Mouse (Mus musculus): ENCODE measurements around the gene Mmp10. TPM values are rescaled to one million over a fixed set of nuclear protein-coding genes. Genes with fewer than 3 reads are reported as not detected.
A peak's percentile ranks its signal among the peaks of the same experiment; 100 is the strongest.

Mmp10 gene
- polyA plus RNA-seq, 1 experiment from 2014 or later: 0.08 TPM

DNA sequence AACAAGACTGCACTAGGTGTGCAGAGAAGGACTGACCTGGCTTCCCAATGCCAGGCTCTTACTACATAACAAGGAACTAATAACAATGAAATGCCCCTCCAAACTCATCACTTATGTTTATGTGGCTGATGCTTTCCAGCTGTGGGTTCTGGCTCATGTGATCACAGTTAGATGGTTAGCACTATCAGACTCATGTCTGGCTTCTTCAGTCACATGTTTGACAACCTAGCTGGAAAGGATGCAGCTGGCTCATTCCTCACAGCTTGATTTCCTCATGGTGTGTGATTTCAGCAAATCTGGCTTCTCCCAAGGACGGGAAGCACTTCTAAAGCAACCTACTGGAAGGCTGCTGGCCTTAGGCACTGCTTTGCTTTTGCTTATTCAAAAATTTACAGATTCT, 43.3 kb downstream of the Mmp10 start:
- ATAC-seq (ENCODE audit: insufficient read depth, low FRiP score, low read depth): peak; percentile 82; the same call in 1 of the 2 replicates
- Histone ChIP-seq H3K9me3 (no peaks in the 10 kb centered on the region), H3K27me3 (replicated peaks) (no peaks in the 10 kb centered on the region), H3K9ac (no peak overlapping the region), H3K36me3 (no peaks in the 10 kb centered on the region), H3K27ac (peak overlapping the region; percentile 31; the same call in 1 of the 2 replicates), H3K4me3 (replicated peaks) (no peak overlapping the region), H3K4me1 (peaks cover 5% of the 10 kb centered on the region; the same call in 1 of the 2 replicates), H3K4me2 (no peak overlapping the region)
- 18% methylated on average over 1 of the region's 1 CpGs for WGBS

DNA sequence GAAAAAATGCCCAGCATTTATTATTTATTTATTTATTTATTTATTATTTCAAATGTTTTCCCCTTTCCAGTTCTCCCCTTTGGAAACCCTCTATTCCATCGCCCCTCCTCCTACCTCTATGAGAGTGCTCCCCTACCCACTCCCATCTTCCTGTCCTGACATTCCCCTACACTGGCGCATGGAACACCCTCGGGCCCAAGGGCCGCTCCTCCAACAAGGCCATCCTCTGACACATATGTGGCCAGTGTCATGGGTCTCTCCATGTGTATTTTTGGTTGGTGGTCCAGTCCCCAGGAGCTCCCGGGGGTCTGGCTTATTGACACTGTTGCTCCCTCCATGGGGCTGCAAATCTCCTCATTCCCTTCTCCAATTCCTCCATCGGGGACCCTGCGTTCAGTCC, 43.8 kb downstream of the Mmp10 start:
- 80% methylated on average over 7 of the region's 7 CpGs for WGBS
- H3K27ac ChIP-seq: peak overlapping the region; percentile 21; the same call in 1 of the 2 replicates
- H3K9ac ChIP-seq: no peak overlapping the region
- H3K4me3 ChIP-seq (replicated peaks): no peak overlapping the region
- H3K9me3 ChIP-seq: no peaks in the 10 kb centered on the region
- H3K4me2 ChIP-seq: no peak overlapping the region
- no peaks in the 10 kb centered on the region for H3K36me3 ChIP-seq
- 0 out of 2 replicates have a peak, but pooled peaks have one; percentile 53 for ATAC-seq (ENCODE audit: insufficient read depth, low FRiP score, low read depth)
- H3K27me3 ChIP-seq (replicated peaks): no peaks in the 10 kb centered on the region
- peaks cover 5% of the 10 kb centered on the region; the same call in 1 of the 2 replicates for H3K4me1 ChIP-seq

DNA sequence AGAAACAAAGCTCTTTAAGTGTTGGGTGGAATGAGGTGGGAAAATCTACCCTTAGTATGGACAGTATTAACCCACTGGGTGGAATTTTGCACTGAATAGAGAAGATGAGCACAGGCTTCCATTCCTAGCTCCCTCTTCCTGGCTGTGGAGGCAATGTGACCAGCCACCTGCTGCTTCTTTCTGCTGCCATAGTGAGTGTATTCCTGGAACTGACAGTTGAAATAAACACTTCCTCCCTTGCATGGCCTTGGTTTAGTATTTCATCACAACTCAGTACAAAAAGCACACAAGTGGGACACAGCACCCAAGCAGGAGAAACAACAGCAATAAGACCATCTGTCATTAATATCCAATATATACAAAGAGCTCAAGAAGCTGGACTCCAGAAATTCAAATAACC, 49.8 kb downstream of the Mmp10 start:
- Histone ChIP-seq H3K4me3 (replicated peaks) (no peak overlapping the region), H3K4me2 (no peak overlapping the region), H3K27ac (no peak overlapping the region), H3K27me3 (replicated peaks) (no peaks in the 10 kb centered on the region), H3K9me3 (no peaks in the 10 kb centered on the region), H3K36me3 (no peaks in the 10 kb centered on the region), H3K9ac (no peak overlapping the region), H3K4me1 (no peaks in the 10 kb centered on the region)
- no peak for ATAC-seq (ENCODE audit: insufficient read depth, low FRiP score, low read depth)

DNA sequence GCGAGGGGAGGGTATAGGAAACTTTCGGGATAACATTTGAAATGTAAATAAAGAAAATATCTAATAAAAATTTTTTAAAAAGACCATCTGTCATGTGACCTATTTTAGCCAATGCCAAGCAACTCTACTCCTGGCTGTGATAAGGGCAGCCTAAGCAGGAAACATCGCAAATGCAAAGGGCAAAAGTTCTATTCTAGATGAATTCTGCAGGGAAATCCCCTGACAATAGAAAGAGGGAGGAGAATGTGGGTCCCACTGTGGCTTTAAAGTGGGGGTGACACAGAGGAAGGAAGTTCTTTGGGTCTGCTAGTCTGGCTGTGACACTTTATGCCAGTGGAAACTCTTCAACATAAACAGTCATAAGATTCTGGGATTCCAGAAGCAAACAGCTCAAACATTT, 51.4 kb downstream of the Mmp10 start:
- Histone ChIP-seq H3K27ac (no peak overlapping the region), H3K4me3 (replicated peaks) (no peak overlapping the region), H3K36me3 (no peaks in the 10 kb centered on the region), H3K9me3 (no peaks in the 10 kb centered on the region), H3K4me1 (no peaks in the 10 kb centered on the region), H3K4me2 (no peak overlapping the region), H3K27me3 (replicated peaks) (no peaks in the 10 kb centered on the region), H3K9ac (no peak overlapping the region)
- 69% methylated on average over 3 of the region's 3 CpGs for WGBS
- ATAC-seq (ENCODE audit: insufficient read depth, low FRiP score, low read depth): no peak

DNA sequence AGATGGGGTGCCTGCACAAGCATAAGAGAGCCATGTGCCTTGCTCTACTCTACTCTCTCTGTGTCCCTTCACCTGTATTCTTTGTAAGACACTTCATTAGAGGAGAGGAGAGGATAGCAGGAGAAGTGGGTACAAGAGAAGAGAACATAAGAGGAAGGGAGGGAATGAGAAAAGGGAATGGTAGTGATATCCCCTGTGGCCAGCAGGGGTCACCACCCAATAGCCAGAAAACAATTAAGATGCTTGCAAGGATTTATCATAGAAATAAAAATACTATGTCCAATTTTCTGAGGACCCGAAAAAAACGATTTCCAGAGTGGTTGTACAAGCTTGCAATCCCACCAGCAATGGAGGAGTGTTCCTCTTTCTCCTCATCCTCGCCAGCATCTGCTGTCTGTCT, 52.2 kb downstream of the Mmp10 start:
- no peak overlapping the region for H3K27ac ChIP-seq
- no peaks in the 10 kb centered on the region for H3K4me1 ChIP-seq
- no peak overlapping the region for H3K4me3 ChIP-seq (replicated peaks)
- H3K9me3 ChIP-seq: no peaks in the 10 kb centered on the region
- 43% methylated on average over 3 of the region's 3 CpGs for WGBS
- H3K36me3 ChIP-seq: no peaks in the 10 kb centered on the region
- H3K27me3 ChIP-seq (replicated peaks): no peaks in the 10 kb centered on the region
- H3K9ac ChIP-seq: no peak overlapping the region
- no peak for ATAC-seq (ENCODE audit: insufficient read depth, low FRiP score, low read depth)
- no peak overlapping the region for H3K4me2 ChIP-seq

DNA sequence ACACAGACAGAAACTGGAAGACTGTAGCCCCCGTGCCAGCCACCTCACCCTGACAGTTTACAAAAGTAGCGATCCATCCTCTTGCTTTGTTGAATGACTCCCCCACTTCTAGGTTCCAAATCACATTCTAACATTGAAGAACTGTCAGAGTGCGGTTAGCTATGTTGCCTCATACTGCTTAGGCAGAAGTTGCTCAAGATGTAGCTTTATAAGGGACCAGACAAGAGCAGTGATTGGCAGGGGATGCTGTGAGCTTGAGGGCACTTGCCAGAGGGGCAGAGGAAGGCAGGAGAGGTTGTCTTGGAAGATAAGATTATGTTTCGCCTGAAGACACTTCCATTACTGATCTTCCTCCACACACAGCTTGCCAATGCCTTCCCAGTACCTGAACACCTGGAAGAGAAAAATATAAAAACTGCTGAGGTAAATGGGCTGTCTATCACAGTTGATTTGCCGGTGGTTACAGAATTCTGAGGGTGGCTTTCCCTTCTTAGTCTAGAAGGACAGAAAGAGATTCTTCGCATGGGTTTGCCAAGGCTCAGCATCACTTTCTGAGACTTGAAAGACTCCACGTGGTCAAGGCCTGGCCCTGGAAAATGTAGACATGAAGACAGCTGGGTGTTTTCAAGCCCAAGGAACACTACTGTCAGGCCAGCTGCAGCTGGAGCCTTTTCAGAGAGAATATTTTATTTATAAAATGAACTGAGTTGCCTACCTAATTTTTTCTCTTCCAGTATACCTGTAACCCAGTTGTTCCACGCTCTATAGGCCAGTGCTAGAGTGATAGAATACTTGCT, 56.3 kb downstream of the Mmp10 start, which contains the start of gene Mmp8:
Mmp8 (plus strand) TSS at position 236 of the 797 bp plus-strand sequence.
- no peaks in the 10 kb centered on the region for H3K9me3 ChIP-seq
- no peak within 1 kb of the TSS for H3K4me2 ChIP-seq
- WGBS: 61% methylated on average over 8 of the region's 8 CpGs
- no peaks in the 10 kb centered on the region for H3K36me3 ChIP-seq
- H3K9ac ChIP-seq: no peak within 1 kb of the TSS
- no peaks in the 10 kb centered on the region for H3K4me1 ChIP-seq
- H3K27me3 ChIP-seq (replicated peaks): no peaks in the 10 kb centered on the region
- ATAC-seq (ENCODE audit: insufficient read depth, low FRiP score, low read depth): peak; percentile 60; the same call in 1 of the 2 replicates
- no peak within 1 kb of the TSS for H3K4me3 ChIP-seq (replicated peaks)
- H3K27ac ChIP-seq: no peak within 1 kb of the TSS

Other genes with a start within 250 kb of the Mmp10 start
- 0.48 and 0.55 TPM in 2 replicates for gene Mmp13, start 229.8 kb upstream of the Mmp10 start, polyA plus RNA-seq (2015; fragmentation: Nextera tagmentation; extraction: Ambion mirVana)
- gene Mmp12, start 158.0 kb upstream of the Mmp10 start, polyA plus RNA-seq (2015; fragmentation: Nextera tagmentation; extraction: Ambion mirVana): 0.14 and 0.28 TPM in 2 replicates
- not detected in 2 replicates for gene Mmp1b, start 114.3 kb upstream of the Mmp10 start, polyA plus RNA-seq (2015; fragmentation: Nextera tagmentation; extraction: Ambion mirVana)
- gene Mmp3, start 56.5 kb upstream of the Mmp10 start, polyA plus RNA-seq (2015; fragmentation: Nextera tagmentation; extraction: Ambion mirVana): 0.06 TPM in 1 of 2 replicates, not detected in the other
- 8.3 and 11.7 TPM in 2 replicates for gene Mmp8, start 56.1 kb downstream of the Mmp10 start, polyA plus RNA-seq (2015; fragmentation: Nextera tagmentation; extraction: Ambion mirVana)
- 0.06 TPM in 1 of 2 replicates, not detected in the other for gene Mmp27, start 69.0 kb downstream of the Mmp10 start, polyA plus RNA-seq (2015; fragmentation: Nextera tagmentation; extraction: Ambion mirVana)
- gene Mmp20, start 125.9 kb downstream of the Mmp10 start, polyA plus RNA-seq (2015; fragmentation: Nextera tagmentation; extraction: Ambion mirVana): 0.05 TPM in 1 of 2 replicates, not detected in the other
- 0.81 and 0.90 TPM in 2 replicates for gene Mmp7, start 189.7 kb downstream of the Mmp10 start, polyA plus RNA-seq (2015; fragmentation: Nextera tagmentation; extraction: Ambion mirVana)